Mouse (Mus musculus) ES-Bruce4 (cell line): ENCODE measurements around the gene Vps50.

ENCODE experiments used
- CTCF ChIP-seq: IDR thresholded peaks from one replicate; pipeline ENCODE4 v1.8.1; 2011; ENCODE audit warnings: low read depth, low read length
- EP300 ChIP-seq: IDR thresholded peaks from 2 replicates; pipeline ENCODE4 v1.6.1; 2011; ENCODE audit warnings: low read depth, low read length; ENCODE audit not compliant: insufficient read depth
- POLR2A ChIP-seq: IDR thresholded peaks from one replicate; pipeline ENCODE4 v1.8.1; 2011; ENCODE audit warnings: low read length; ENCODE audit not compliant: insufficient read depth

DNA sequence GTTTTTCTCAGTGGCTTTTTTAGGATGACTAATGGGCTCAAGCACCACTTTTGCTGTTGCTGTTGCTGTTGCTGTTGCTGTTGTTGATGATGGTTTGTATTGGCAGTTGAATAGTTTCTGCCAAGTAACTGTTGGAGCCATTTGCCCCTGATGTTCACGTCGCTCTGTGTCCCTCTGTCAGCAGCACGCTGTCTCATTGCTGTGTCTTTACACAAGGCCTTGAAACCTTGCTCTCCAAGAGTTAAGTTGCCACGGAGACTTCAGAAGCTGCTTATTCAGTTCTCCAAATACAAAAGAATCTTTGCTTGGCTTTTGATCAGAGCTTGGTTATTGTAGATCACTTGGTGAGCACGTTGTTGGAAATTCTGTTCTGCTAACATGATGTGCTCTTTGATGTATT, 33.3 kb downstream of the Vps50 start:
- TF ChIP-seq POLR2A (no peak), CTCF (no peak), EP300 (no peak)
